In the genomic region with DNA sequence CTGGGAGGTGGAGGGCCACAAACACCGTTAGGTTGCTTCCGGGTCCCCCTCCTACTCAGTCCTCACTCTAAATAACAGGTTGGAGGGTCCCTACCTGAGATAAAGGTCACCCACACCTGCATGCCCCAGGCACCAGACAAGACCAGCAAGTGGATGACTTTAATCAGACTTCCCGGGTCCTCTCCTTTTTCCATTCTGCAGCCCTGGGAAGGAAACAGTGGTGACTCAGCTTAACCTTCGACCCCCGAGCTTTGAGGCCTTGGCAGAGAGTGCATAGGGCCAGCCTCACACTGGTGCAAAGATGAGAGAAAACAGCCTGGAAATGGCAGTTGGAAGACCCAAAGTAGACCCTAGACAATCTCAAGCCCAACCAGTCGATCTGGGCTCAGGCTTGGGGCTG, we compare ENCODE assay signal across 8 mouse cellular contexts. TPM values are rescaled to one million over a fixed set of nuclear protein-coding genes. Genes with fewer than 3 reads are reported as not detected.
A peak's percentile ranks its signal among the peaks of the same experiment; 100 is the strongest.
DNase-seq lines count a peak whose midpoint lies in the region; ATAC-seq and TF ChIP-seq lines count a peak whose summit lies in the region.

No protein-coding gene starts in this region.

- peak overlapping the region; percentile 80 for H3K4me2 ChIP-seq in intestine, embryonic 14.5 days (ENCODE audit: low read length)
- H3K4me2 ChIP-seq in liver, embryonic 16.5 days (ENCODE audit: low read depth, low read length) = peak overlapping the region; percentile 63
- peak overlapping the region; percentile 56 for H3K4me2 ChIP-seq in stomach, embryonic 15.5 days

- H3K4me1 ChIP-seq in cortical plate, adult 2 months (ENCODE audit: control insufficient read depth, insufficient read depth, low read length) = no peaks in the 10 kb centered on the region; the same call in 1 of the 2 replicates
- H3K4me1 ChIP-seq in intestine, embryonic 14.5 days (replicated peaks; ENCODE audit: control insufficient read depth, insufficient read depth, low read length) = peaks cover 14% of the 10 kb centered on the region
- H3K4me1 ChIP-seq in liver, embryonic 16.5 days (ENCODE audit: control insufficient read depth, low read depth, low read length) = peaks cover 18% of the 10 kb centered on the region
- H3K4me1 ChIP-seq in stomach, embryonic 15.5 days = peaks cover 9% of the 10 kb centered on the region

- peak; percentile 26 for DNase-seq in Muller cell, postnatal 12 days (ENCODE audit: inconsistent ontology term)
- peak; percentile 52 for DNase-seq in intestine, embryonic 14.5 days (ENCODE audit: low spot score)
- no peak for DNase-seq in right cerebral cortex, adult 2 months (ENCODE audit: low spot score in 2 of 2)
- no peak for DNase-seq in right cerebral cortex, postnatal 14 days
- DNase-seq in cerebellum, postnatal 36 days = no peak

- H3K9ac ChIP-seq in intestine, embryonic 14.5 days (ENCODE audit: low read length) = no peak overlapping the region
- H3K9ac ChIP-seq in liver, embryonic 16.5 days (ENCODE audit: low read depth, low read length) = 0 out of 2 replicates have a peak overlapping the region, but pooled peaks have one; percentile 17
- no peak overlapping the region for H3K9ac ChIP-seq in stomach, embryonic 15.5 days

- peak overlapping the region; percentile 31 for H3K4me3 ChIP-seq in cortical plate, adult 2 months (ENCODE audit: insufficient read depth, low read length)
- H3K4me3 ChIP-seq in intestine, embryonic 14.5 days (ENCODE audit: low read depth, low read length) = peak overlapping the region; percentile 64
- H3K4me3 ChIP-seq in liver, embryonic 16.5 days (ENCODE audit: low read depth, low read length) = peak overlapping the region; percentile 54
- H3K4me3 ChIP-seq in stomach, embryonic 15.5 days (replicated peaks) = peak overlapping the region; percentile 51

- no peaks in the 10 kb centered on the region for H3K36me3 ChIP-seq in intestine, embryonic 14.5 days (ENCODE audit: control insufficient read depth, insufficient read depth, low read length)
- H3K36me3 ChIP-seq in liver, embryonic 16.5 days (ENCODE audit: control insufficient read depth, insufficient read depth) = no peaks in the 10 kb centered on the region; the same call in 1 of the 2 replicates
- no peaks in the 10 kb centered on the region for H3K36me3 ChIP-seq in stomach, embryonic 15.5 days

- no peaks in the 10 kb centered on the region for H3K9me3 ChIP-seq in intestine, embryonic 14.5 days (ENCODE audit: control insufficient read depth, low read length)
- H3K9me3 ChIP-seq in liver, embryonic 16.5 days (replicated peaks; ENCODE audit: control insufficient read depth, low read length) = no peaks in the 10 kb centered on the region
- H3K9me3 ChIP-seq in stomach, embryonic 15.5 days = no peaks in the 10 kb centered on the region

- WGBS in intestine, embryonic 14.5 days = 76% methylated on average over 6 of the region's 6 CpGs
- WGBS in liver, embryonic 16.5 days (ENCODE audit: insufficient replicate concordance) = 48% methylated on average over 6 of the region's 6 CpGs
- 73% methylated on average over 6 of the region's 6 CpGs for WGBS in stomach, embryonic 15.5 days

- H3K27ac ChIP-seq in cortical plate, adult 2 months (ENCODE audit: insufficient read depth, low read length) = no peak overlapping the region
- no peak overlapping the region; the same call in 1 of the 2 replicates for H3K27ac ChIP-seq in intestine, embryonic 14.5 days (ENCODE audit: low read depth)
- peak overlapping the region; percentile 46; the same call in 1 of the 2 replicates for H3K27ac ChIP-seq in liver, embryonic 16.5 days (ENCODE audit: low read length)
- H3K27ac ChIP-seq in stomach, embryonic 15.5 days = 0 out of 2 replicates have a peak overlapping the region, but pooled peaks have one; percentile 37

- TF ChIP-seq CTCF in cortical plate, adult 2 months (IDR thresholded peaks at IDR 0.05; ENCODE audit: extremely low read depth, insufficient read depth, low read length) = no peak

- TF ChIP-seq POLR2A in cortical plate, adult 2 months (IDR thresholded peaks at IDR 0.05; ENCODE audit: extremely low read depth, insufficient read depth, low read length) = no peak

- H3K27me3 ChIP-seq in intestine, embryonic 14.5 days (replicated peaks; ENCODE audit: control insufficient read depth, insufficient read depth, low read length) = no peaks in the 10 kb centered on the region
- no peaks in the 10 kb centered on the region for H3K27me3 ChIP-seq in liver, embryonic 16.5 days (ENCODE audit: control insufficient read depth, insufficient read depth, low read depth, low read length)
- H3K27me3 ChIP-seq in stomach, embryonic 15.5 days (replicated peaks) = no peaks in the 10 kb centered on the region

- ATAC-seq in intestine, embryonic 14.5 days (replicated peaks; ENCODE audit: low FRiP score, low TSS enrichment, low read depth) = no peak
- ATAC-seq in liver, embryonic 16.5 days (ENCODE audit: low read depth) = no peak
- ATAC-seq in stomach, embryonic 15.5 days (ENCODE audit: insufficient read depth, low FRiP score, low read depth) = no peak

RNA-seq across cellular contexts. Expression of a gene that starts 1.1 kb away (rescaled TPM):
- polyA plus RNA-seq in cortical plate, adult 2 months (2012; rRNA removed) = 24.4 and 27.3 TPM in 2 replicates
- polyA plus RNA-seq in intestine, embryonic 14.5 days (2014; fragmentation: Nextera tagmentation; extraction: Ambion mirVana) = 3.8 and 4.2 TPM in 2 replicates
- polyA plus RNA-seq in liver, embryonic 16.5 days (2015; fragmentation: Nextera tagmentation; extraction: Ambion mirVana) = 1.3 and 1.6 TPM in 2 replicates
- polyA plus RNA-seq in stomach, embryonic 15.5 days (2015; fragmentation: Nextera tagmentation; extraction: Ambion mirVana) = 4.4 and 5.2 TPM in 2 replicates

RNA-seq across cellular contexts. Expression of a gene that starts 1.2 kb away (rescaled TPM):
- 57.0 and 57.7 TPM in 2 replicates for polyA plus RNA-seq in cortical plate, adult 2 months (2012; rRNA removed)
- polyA plus RNA-seq in intestine, embryonic 14.5 days (2014; fragmentation: Nextera tagmentation; extraction: Ambion mirVana) = 57.1 and 59.6 TPM in 2 replicates
- 172 and 194 TPM in 2 replicates for polyA plus RNA-seq in liver, embryonic 16.5 days (2015; fragmentation: Nextera tagmentation; extraction: Ambion mirVana)
- polyA plus RNA-seq in stomach, embryonic 15.5 days (2015; fragmentation: Nextera tagmentation; extraction: Ambion mirVana) = 70.7 and 74.5 TPM in 2 replicates

RNA-seq across cellular contexts. Expression of a gene that starts 8.2 kb away (rescaled TPM):
- polyA plus RNA-seq in cortical plate, adult 2 months (2012; rRNA removed) = 14.3 and 15.6 TPM in 2 replicates
- polyA plus RNA-seq in intestine, embryonic 14.5 days (2014; fragmentation: Nextera tagmentation; extraction: Ambion mirVana) = 18.4 and 21.5 TPM in 2 replicates
- 12.9 and 13.9 TPM in 2 replicates for polyA plus RNA-seq in liver, embryonic 16.5 days (2015; fragmentation: Nextera tagmentation; extraction: Ambion mirVana)
- polyA plus RNA-seq in stomach, embryonic 15.5 days (2015; fragmentation: Nextera tagmentation; extraction: Ambion mirVana) = 72.0 and 75.8 TPM in 2 replicates

RNA-seq across cellular contexts. Expression of a gene that starts 10.7 kb away (rescaled TPM):
- 183 and 199 TPM in 2 replicates for polyA plus RNA-seq in cortical plate, adult 2 months (2012; rRNA removed)
- 8.2 and 8.7 TPM in 2 replicates for polyA plus RNA-seq in intestine, embryonic 14.5 days (2014; fragmentation: Nextera tagmentation; extraction: Ambion mirVana)
- 0.96 and 1.4 TPM in 2 replicates for polyA plus RNA-seq in liver, embryonic 16.5 days (2015; fragmentation: Nextera tagmentation; extraction: Ambion mirVana)
- 7.9 and 8.1 TPM in 2 replicates for polyA plus RNA-seq in stomach, embryonic 15.5 days (2015; fragmentation: Nextera tagmentation; extraction: Ambion mirVana)

RNA-seq across cellular contexts. Expression of a gene that starts 29.4 kb away (rescaled TPM):
- 7.3 and 8.1 TPM in 2 replicates for polyA plus RNA-seq in cortical plate, adult 2 months (2012; rRNA removed)
- 11.7 and 12.8 TPM in 2 replicates for polyA plus RNA-seq in intestine, embryonic 14.5 days (2014; fragmentation: Nextera tagmentation; extraction: Ambion mirVana)
- polyA plus RNA-seq in liver, embryonic 16.5 days (2015; fragmentation: Nextera tagmentation; extraction: Ambion mirVana) = 2.1 and 2.3 TPM in 2 replicates
- polyA plus RNA-seq in stomach, embryonic 15.5 days (2015; fragmentation: Nextera tagmentation; extraction: Ambion mirVana) = 6.2 and 6.6 TPM in 2 replicates

Comparison
In these comparisons a context has a peak if more than half of its experiments do, and no peak if none do; other contexts are left out.
1. DNase-seq: peak in Muller cell, postnatal 12 days (single experiment) and intestine, embryonic 14.5 days (single experiment); none in right cerebral cortex, adult 2 months (0 of 2), right cerebral cortex, postnatal 14 days (single experiment) and cerebellum, postnatal 36 days (0 of 2).
2. H3K27ac ChIP-seq: peak in liver, embryonic 16.5 days (single experiment) and stomach, embryonic 15.5 days (single experiment); none in cortical plate, adult 2 months (single experiment) and intestine, embryonic 14.5 days (single experiment).
3. Peak in every context shown above with its lines, with median percentiles within 50 percentile points of each other: H3K4me3 ChIP-seq and H3K4me2 ChIP-seq.